Mouse (Mus musculus) CH12F3 (cell line): ENCODE measurements at regions not wholly inside any gene's neighbourhood (a gene's known extent, or its start where the extent isn't known, plus 50 kb on each side); places are given as distances from the start of the nearest gene placed in this dataset.
"Not testable (repeated sequence)": the region's sequence is repeated elsewhere in the genome, so short reads cannot be mapped to it uniquely, and the experiment has no call there.

ENCODE experiments used
- in situ Hi-C: fragments of 300-500 bp; cut with MboI; formaldehyde crosslinking; loops from 2 replicates; pipeline ENCODE4 v1.14.3; 2020; ENCODE audit warnings: low sequenced_read_pairs

DNA sequence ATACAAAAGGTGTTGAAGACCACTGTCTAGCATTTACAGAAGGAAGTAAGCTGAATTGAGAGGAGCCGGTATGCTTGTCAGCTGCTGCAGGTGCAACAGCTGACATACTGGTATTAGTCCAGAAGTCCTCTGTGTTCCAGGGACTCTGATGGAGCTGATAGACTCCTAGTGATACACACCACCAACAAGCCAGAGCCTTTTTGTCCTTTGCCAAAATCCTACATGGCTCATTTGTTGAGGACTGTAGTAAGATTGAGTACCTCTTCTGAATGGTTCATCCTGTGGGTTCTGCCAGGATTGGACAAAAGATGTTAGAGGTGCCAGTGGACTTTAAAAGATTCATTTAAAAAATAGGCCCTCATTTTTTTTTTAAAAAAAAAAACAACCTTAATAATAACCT is 129.4 kb upstream of the Tmem185a start:
- in situ Hi-C loops, result no loop called here

DNA sequence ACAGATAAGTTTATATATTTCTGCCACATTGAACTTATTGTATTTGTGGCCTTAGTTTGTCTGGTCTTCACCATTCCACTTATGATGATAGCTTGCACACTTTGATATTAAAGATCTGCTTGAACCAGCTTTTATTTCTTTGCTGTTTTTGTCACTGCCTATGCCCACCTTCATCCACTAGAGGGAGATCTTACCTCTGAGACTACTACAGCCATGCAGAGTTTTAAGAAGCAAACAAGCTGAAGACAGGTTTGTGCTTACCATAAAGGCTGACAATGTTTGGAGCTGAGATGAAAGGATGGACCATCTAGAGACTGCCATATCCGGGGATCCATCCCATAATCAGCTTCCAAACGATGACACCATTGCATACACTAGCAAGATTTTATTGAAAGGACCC is 105.4 kb upstream of the Tmem185a start:
- in situ Hi-C loops, result loop anchor here (25.0 kb wide), 1 partner anchor 220 kb away; the partner anchor contains the start of gene Ids

DNA sequence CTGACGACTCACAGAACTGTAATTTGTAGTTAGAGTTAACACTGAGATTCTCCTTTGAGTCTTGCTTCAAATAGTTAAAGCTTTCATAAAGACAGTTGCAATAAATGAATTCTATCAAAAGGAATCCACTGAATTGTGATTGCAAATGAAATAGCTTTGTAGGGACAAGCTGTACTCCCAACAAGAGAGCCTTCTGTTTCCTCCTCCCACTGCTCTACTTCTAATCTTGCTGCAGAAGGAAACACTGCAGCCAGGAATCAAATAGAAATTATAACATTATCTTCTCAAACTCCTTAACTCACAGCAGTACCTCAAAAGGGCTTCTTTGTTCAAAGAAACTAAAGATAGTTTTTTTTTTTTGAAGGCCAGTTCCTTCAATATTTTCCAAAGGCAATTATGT is 103.2 kb upstream of the Tmem185a start:
- in situ Hi-C loops, result loop anchor here (25.0 kb wide), 1 partner anchor 218 kb away; the partner anchor contains the start of gene Ids

DNA sequence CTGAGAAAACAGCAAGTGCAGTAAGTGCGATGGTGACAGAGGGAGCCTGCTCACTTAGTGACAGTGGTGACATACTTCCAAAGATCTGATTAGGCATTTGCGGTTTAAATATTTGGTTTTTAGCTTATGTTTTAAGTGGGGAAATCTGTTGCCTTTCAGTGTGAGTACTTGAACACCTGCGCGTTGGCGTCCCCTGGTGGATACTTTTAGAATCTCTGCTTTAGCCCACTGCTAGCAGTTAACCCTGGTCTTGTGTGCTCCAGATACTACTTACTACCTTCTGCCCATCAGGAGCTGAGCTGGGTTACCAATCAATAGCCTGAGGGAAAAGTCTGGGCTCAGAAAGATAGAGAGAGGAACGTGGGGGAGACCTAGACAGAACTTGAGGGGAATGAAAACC is 97.3 kb upstream of the Tmem185a start:
- in situ Hi-C loops, result not testable (repeated sequence)

DNA sequence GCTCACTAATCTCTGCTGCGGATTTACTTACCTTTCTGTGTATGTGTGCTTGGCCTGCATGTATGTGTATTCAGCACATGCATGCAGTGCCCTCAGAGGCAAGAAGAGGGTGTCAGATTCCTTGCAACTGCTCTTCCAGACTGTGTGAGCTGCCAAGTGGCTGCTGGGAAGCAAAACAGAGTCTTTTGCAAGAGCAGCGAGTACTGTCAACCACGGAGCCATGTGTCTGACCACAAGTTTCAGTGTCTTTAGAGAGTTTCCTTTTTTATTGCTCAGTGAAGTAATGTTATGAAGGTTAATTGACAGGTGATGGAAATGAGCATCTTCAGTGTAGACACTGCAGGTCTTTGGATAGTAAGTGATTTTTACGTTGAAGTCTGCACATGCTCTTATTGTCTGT is 93.6 kb upstream of the Tmem185a start:
- in situ Hi-C loops, result not testable (repeated sequence)

DNA sequence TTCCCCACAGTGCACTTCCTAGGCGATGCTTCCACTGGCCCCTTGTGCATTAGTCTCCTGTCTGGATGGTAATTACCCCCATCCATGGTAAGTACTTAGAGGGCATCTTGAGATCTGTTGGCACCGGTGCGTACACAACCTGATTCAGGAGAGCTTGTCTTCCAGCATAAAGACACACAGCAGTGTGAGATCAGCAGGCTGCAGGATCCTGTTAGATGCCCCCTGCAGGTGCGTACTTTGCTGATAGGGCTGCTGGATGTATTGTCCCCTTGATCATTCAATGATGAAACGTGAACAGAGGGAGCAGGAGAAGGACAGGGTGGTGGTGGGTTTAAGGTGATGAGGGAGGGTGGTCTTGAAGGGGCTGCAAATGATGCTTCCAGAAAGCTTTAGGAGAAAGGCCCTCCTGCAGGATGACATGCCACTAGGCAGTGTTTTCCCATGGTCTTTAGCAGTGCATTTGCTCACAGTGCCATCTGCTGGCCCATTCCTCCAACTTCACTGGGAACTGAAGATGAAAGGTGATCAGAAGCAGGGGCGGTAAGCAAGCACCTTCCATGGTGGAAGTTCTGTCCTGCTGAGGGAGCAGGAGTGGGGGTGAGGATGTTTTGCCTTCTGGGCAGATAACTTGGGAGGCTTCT is 92.5 kb upstream of the Tmem185a start:
- in situ Hi-C loops, result loop anchor here (10.0 kb wide), 1 partner anchor 95 kb away; the partner anchor contains the start of gene Tmem185a
